Mouse (Mus musculus) induced T-regulatory cell, adult 2 months (primary cell): ENCODE measurements around the gene Pdzk1ip1.

Experiments used
- DNase-seq: peaks from one replicate; pipeline ENCODE4 v3.0.0-alpha.2; 2012; ENCODE audit warnings: low read depth

Pdzk1ip1 gene

DNA sequence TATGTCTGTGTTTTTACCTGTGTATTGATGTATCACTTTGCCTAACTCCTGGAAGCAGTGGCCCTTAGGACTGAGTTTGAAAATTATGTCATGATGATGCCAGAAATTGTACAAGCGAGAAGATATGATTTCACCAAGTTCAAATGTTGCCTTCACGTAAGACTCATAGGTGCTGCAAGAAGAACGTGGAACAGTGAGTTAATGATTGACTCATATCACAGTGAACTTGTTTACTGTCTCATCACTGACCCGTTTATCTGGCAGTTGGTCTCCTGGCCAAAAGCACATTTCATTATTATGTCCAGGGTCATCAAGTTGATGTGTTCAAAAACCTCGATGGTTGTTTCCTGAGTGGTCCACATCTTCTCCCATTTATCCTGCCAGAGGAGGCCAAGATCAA is 33.1 kb downstream of the Pdzk1ip1 start:
- no peak for DNase-seq

DNA sequence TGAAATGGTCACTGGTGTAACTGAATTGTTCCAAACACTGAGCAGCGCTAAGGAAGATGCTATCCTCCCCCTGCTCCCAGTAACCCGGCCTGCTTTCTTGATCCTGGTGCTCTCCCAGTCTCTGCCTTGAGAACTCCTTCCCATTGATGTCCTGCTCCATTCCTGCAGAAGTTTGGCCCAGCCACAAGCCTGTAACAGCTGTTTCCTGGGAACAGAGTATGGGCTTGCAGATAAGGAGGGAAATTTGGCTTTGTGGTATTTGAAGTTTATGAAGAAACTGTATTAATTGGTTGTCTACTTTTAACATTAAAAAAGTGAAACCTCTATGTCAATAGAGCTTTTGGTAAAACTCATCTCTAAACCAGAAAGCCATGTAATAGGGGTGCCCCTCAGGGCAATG is 35.0 kb downstream of the Pdzk1ip1 start:
- no peak for DNase-seq

DNA sequence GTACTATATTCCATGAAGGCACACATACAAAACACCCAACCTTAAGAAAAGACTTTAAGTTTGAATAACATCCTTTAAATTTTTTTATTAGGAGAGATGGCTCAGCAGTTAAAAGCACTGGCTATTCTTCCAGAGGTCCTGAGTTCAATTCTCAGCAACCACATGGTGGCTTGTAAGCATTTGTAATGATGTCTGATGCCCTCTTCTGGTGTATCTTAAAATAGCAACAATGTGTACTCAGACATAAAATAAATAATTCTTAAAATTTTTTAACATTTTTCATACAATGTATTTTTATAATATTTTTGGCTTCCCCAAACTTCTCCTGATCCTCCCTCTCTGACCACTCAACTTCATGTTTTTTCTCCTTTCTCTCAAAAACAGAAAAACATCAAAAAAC is 36.2 kb downstream of the Pdzk1ip1 start:
- DNase-seq = peak; percentile 13

DNA sequence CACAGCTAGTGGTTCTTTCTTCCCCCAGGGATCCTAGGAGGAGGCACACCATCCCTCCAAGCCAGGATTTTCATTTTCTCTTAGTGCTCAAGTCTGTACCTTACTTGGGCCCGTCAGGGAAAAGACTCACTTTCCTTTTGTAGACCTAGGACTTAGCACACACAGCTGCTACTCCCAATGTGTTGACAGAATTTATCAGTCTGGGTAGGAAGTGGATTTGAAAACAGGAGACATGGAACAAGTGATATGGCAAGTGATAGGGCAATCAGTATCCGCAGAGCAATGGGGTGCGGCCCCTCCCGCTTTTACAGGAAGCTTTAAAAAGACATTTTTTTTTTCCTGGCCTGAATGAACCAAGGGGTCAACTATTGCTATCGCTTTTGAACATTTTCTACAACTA is 44.6 kb downstream of the Pdzk1ip1 start:
- no peak for DNase-seq

DNA sequence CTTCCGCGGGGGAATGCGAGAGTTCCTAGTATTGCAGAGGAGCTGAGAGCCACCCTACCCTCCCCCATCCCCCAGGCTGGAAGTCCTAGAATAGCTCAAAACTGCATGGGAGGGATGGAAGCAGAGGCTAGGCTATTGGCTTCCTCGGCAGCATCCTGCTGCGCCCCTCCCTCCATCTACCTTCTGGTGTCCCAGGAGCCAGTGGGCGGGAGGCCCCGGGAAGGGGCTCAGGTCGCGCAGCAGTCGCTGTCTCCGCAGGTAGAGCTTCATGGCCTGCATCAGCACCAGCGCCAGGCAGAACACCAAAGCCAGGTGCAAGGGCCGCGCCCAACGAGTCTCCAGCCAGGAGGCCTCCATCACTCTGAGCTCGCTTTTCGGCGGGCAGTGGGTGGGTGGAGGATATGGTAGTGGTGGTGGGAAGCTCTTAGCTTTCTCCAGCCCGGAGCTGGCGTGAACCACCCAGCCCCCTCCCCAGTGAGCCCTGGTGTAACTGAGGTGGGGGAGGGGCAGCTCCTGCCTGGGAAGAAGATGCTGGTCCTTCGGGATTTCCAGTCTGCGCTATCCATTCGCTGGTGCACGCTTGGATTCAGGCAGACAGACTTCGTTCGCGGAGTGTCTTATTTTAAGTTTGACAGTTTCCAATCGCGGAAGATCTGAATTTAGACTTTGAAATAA is 45.2 kb downstream of the Pdzk1ip1 start, which contains the start of gene Cyp4x1:
Cyp4x1 (minus strand) TSS at position 661 of the 675 bp plus-strand sequence.
- no peak for DNase-seq

DNA sequence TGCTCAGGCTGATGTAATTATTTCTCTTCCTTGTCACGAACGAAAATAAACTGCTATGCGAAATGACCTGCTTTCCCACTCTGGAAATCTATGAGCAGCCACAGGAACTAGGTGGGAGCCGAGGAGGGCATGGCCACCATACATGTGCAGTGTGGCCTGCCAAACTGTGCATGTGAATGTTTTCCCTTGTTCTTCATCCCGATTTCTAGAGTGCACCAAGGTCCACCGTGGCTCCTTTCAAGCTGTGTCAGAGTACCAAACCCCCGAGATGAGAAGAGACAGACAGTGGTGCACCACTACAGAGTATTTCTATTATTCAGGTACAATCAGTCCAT is 45.8 kb downstream of the Pdzk1ip1 start:
- DNase-seq = no peak
